Mouse (Mus musculus): Measurements from ENCODE around the gene Mtus2. TPM values are rescaled to one million over a fixed set of nuclear protein-coding genes. Genes with fewer than 3 reads are reported as not detected.

Gene Mtus2
- total and polyA plus RNA-seq, 3 experiments: 0.03 to 0.13 TPM; not detected in 1

DNA sequence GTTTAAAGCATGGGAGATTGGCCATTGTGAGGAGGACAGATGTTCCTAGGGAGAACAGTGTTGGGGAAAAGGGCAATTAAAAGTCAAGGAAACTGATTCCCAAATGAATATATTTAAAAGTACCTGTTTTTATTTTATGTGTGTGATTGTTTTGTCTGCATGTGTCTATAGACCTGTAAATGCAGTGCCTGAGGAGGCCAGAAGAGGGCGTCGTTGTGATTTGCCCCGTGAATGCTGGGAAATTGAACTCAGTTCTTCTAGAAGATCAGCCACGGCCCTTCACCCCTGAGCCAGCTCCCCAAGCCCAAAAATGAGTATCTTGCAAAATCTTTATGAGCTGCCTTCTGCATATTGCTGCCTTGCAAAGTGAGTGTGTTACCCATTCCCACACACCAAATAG is 33.2 kb downstream of the Mtus2 start:
- DNase-seq (ENCODE audit: extremely low read depth): no peak
- Histone ChIP-seq H3K4me2 (ENCODE audit: insufficient read depth, low read depth, poor library complexity, severe bottlenecking) (no peak overlapping the region), H3K27me3 (replicated peaks) (no peaks in the 10 kb centered on the region), H3K4me1 (ENCODE audit: control insufficient read depth in 1 of 2, insufficient read depth in 2 of 2) (no peaks in the 10 kb centered on the region), H3K9me3 (replicated peaks; ENCODE audit: low read length) (peaks cover 60% of the 10 kb centered on the region), H3K4me3 (replicated peaks in 1 of 3; ENCODE audit: low read depth in 2 of 3, low read length in 2 of 3, poor library complexity in 1 of 3) (no peak overlapping the region), H3K79me2 (replicated peaks; ENCODE audit: control insufficient read depth, extremely low read depth, insufficient read depth, poor library complexity, severe bottlenecking) (no peaks in the 10 kb centered on the region), H3K36me3 (replicated peaks in 1 of 2; ENCODE audit: control insufficient read depth in 1 of 2, insufficient read depth in 1 of 2, low read length in 1 of 2) (no peaks in the 10 kb centered on the region), H3K9ac (ENCODE audit: insufficient read depth, low read depth) (no peak overlapping the region), H3K27ac (ENCODE audit: insufficient read depth, low read depth) (no peak overlapping the region)
- TF ChIP-seq POLR2A (IDR thresholded peaks at IDR 0.05; ENCODE audit: low read depth, low read length): no peak
- TF ChIP-seq ZC3H11A (IDR thresholded peaks at IDR 0.05; ENCODE audit: low read depth, low read length): no peak
- TF ChIP-seq CHD2 (IDR thresholded peaks at IDR 0.05; ENCODE audit: low read length): no peak
- TF ChIP-seq ELF1 (IDR thresholded peaks at IDR 0.05; ENCODE audit: low read depth, low read length): no peak
- in situ Hi-C loops (cut with MboI; ENCODE audit: low pct_ligation_motif_present, low pct_unique_long_range_greater_than_20kb, low sequenced_read_pairs): no loop called here
- dilution Hi-C loops (cut with MboI; ENCODE audit: extremely low pct_ligation_motif_present, extremely low pct_unique_long_range_greater_than_20kb, low sequenced_read_pairs): no loop called here

DNA sequence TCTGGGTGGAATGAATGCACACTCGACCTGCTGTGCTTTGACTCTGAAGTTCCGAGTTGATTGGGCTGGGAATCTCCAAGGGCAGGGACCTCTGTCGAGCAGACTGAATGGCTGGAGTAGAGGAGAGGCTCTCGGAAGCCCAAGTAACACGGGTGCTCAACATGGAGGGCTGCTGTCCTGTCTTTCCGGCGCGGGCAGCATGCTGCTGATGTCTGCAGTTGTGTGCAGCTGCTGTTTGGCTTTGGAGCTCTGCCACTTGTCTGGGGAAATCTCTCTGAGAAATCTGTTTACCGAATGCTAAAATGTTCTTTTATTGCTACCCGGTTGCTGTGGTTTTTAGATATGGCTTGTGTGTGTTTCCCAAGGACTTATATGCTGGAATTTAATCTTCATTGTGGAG is 33.7 kb downstream of the Mtus2 start:
- Histone ChIP-seq H3K27ac (ENCODE audit: insufficient read depth, low read depth) (no peak overlapping the region), H3K79me2 (replicated peaks; ENCODE audit: control insufficient read depth, extremely low read depth, insufficient read depth, poor library complexity, severe bottlenecking) (no peaks in the 10 kb centered on the region), H3K4me3 (replicated peaks in 1 of 3; ENCODE audit: low read depth in 2 of 3, low read length in 2 of 3, poor library complexity in 1 of 3) (no peak overlapping the region), H3K27me3 (replicated peaks) (no peaks in the 10 kb centered on the region), H3K4me1 (ENCODE audit: control insufficient read depth in 1 of 2, insufficient read depth in 2 of 2) (no peaks in the 10 kb centered on the region), H3K9ac (ENCODE audit: insufficient read depth, low read depth) (no peak overlapping the region), H3K36me3 (replicated peaks in 1 of 2; ENCODE audit: control insufficient read depth in 1 of 2, insufficient read depth in 1 of 2, low read length in 1 of 2) (no peaks in the 10 kb centered on the region), H3K9me3 (replicated peaks; ENCODE audit: low read length) (peaks cover 59% of the 10 kb centered on the region), H3K4me2 (ENCODE audit: insufficient read depth, low read depth, poor library complexity, severe bottlenecking) (no peak overlapping the region)
- no peak for TF ChIP-seq PAX5 (IDR thresholded peaks at IDR 0.05; ENCODE audit: low read length)
- no peak for TF ChIP-seq MXI1 (IDR thresholded peaks at IDR 0.05; ENCODE audit: low read depth, low read length)
- no peak for TF ChIP-seq CHD1 (IDR thresholded peaks at IDR 0.05; ENCODE audit: low read depth, low read length)
- no peak for TF ChIP-seq MEF2A (IDR thresholded peaks at IDR 0.05; ENCODE audit: borderline replicate concordance, low read depth, low read length)
- no peak for TF ChIP-seq ZC3H11A (IDR thresholded peaks at IDR 0.05; ENCODE audit: low read depth, low read length)
- TF ChIP-seq NELFE (IDR thresholded peaks at IDR 0.05; ENCODE audit: low read depth, low read length): no peak
- no peak for TF ChIP-seq POLR2AphosphoS2 (IDR thresholded peaks at IDR 0.05; ENCODE audit: low read depth, low read length)
- no peak for TF ChIP-seq USF2 (conservative IDR thresholded peaks at IDR 0.05; ENCODE audit: low read depth, low read length)
- in situ Hi-C loops (cut with MboI; ENCODE audit: low pct_ligation_motif_present, low pct_unique_long_range_greater_than_20kb, low sequenced_read_pairs) (no loop called here), dilution Hi-C loops (cut with MboI; ENCODE audit: extremely low pct_ligation_motif_present, extremely low pct_unique_long_range_greater_than_20kb, low sequenced_read_pairs) (no loop called here)
- no peak for DNase-seq (ENCODE audit: extremely low read depth)

DNA sequence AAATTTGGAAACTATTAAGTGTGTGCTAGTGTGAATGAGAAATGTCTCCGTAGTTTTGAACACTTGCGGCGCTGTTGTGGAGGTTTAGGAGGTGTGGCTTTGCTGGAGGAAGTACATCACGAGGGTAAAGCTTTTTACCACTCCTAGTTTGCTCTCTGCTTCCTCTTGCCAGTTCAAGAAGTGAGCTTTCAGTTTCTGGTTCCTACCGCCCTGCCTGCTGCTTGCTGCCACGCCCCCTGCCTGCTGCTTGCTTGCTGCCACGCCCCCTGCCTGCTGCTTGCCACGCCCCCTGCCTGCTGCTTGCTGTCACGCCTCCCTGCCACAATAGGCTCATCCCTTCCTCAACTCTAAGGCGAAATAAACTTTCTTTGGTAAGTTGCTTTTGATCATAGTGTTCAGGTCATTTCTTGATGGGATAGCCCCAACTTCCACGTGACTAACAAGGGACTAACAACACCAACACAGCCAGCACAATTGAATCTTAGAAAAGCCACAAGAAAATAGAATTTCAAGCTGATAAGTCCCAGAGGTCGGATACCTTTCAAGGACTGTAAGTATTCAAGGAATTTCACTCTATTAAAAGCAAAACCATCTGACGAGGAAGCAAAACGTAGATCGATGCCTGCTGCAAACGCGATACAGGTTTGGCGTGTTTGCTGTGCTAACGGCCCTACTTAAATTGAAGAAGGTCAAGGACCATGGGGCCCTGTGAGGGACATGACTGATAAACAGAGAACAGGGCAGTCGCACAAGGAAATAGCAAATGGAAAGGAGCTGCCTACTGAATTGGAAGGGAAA is 35.7 kb downstream of the Mtus2 start:
- H3K9me3 ChIP-seq (replicated peaks; ENCODE audit: low read length): peaks cover 58% of the 10 kb centered on the region
- TF ChIP-seq PAX5 (IDR thresholded peaks at IDR 0.05; ENCODE audit: low read length) (no peak), JUN (IDR thresholded peaks at IDR 0.05; ENCODE audit: insufficient read depth, low read depth, low read length) (no peak), USF2 (conservative IDR thresholded peaks at IDR 0.05; ENCODE audit: low read depth, low read length) (no peak), SMC3 (IDR thresholded peaks at IDR 0.05; ENCODE audit: low read depth, low read length) (no peak), GABPA (IDR thresholded peaks at IDR 0.05; ENCODE audit: insufficient replicate concordance, low read depth, low read length) (no peak), EP300 (IDR thresholded peaks at IDR 0.05; ENCODE audit: low read length) (no peak), MYC (IDR thresholded peaks at IDR 0.05; ENCODE audit: low read depth, low read length) (no peak)
- no peak overlapping the region for H3K4me2 ChIP-seq (ENCODE audit: insufficient read depth, low read depth, poor library complexity, severe bottlenecking)
- no peaks in the 10 kb centered on the region for H3K79me2 ChIP-seq (replicated peaks; ENCODE audit: control insufficient read depth, extremely low read depth, insufficient read depth, poor library complexity, severe bottlenecking)
- DNase-seq (ENCODE audit: extremely low read depth): peak; percentile 44
- no peak overlapping the region for H3K4me3 ChIP-seq (replicated peaks in 1 of 3; ENCODE audit: low read depth in 2 of 3, low read length in 2 of 3, poor library complexity in 1 of 3)
- H3K36me3 ChIP-seq (replicated peaks in 1 of 2; ENCODE audit: control insufficient read depth in 1 of 2, insufficient read depth in 1 of 2, low read length in 1 of 2): no peaks in the 10 kb centered on the region
- H3K27ac ChIP-seq (ENCODE audit: insufficient read depth, low read depth): no peak overlapping the region
- in situ Hi-C loops (cut with MboI; ENCODE audit: low pct_ligation_motif_present, low pct_unique_long_range_greater_than_20kb, low sequenced_read_pairs): no loop called here
- no peak overlapping the region for H3K9ac ChIP-seq (ENCODE audit: insufficient read depth, low read depth)
- H3K4me1 ChIP-seq (ENCODE audit: control insufficient read depth in 1 of 2, insufficient read depth in 2 of 2): no peaks in the 10 kb centered on the region
- no peaks in the 10 kb centered on the region for H3K27me3 ChIP-seq (replicated peaks)
- dilution Hi-C loops (cut with MboI; ENCODE audit: extremely low pct_ligation_motif_present, extremely low pct_unique_long_range_greater_than_20kb, low sequenced_read_pairs): no loop called here

Measured in CH12.LX (cell line).